Mouse (Mus musculus) MEL (cell line): ENCODE data around the gene Rasl11b. TPM values are rescaled to one million over a fixed set of nuclear protein-coding genes. Genes with fewer than 3 reads are reported as not detected.

ENCODE experiments used
- DNase-seq: peaks from one replicate; pipeline ENCODE4 v3.0.0; 2011; ENCODE audit warnings: low read depth, low spot score
- H3K27ac ChIP-seq: 2 replicates; pipeline ENCODE4 v1.5.1; 2012; ENCODE audit warnings: low read depth, mild to moderate bottlenecking, control low read depth, low read length, moderate library complexity; ENCODE audit not compliant: control insufficient read depth
- H3K27me3 ChIP-seq, 2 experiments: fragments of 150-350 bp in 1 of 2; sonication (generic) in 1 of 2; 2 replicates each; pipeline ENCODE4 v1.6.1; 2012; ENCODE audit warnings: low read length in 2 of 2, mild to moderate bottlenecking in 2 of 2, improper control_type of control experiment in 1 of 2, moderate library complexity in 1 of 2; ENCODE audit not compliant: insufficient read depth in 2 of 2, control insufficient read depth in 1 of 2
- H3K36me3 ChIP-seq, 2 experiments: 2 replicates each; pipeline ENCODE4 v1.6.1; 2012 to 2014; ENCODE audit warnings: low read length in 2 of 2, improper control_type of control experiment in 1 of 2, inconsistent platforms in 1 of 2, mild to moderate bottlenecking in 1 of 2; ENCODE audit not compliant: insufficient read depth in 2 of 2, control insufficient read depth in 1 of 2
- H3K4me1 ChIP-seq, 2 experiments: fragments of 150-350 bp in 1 of 2; sonication (generic) in 1 of 2; 2 replicates each; pipeline ENCODE4 v1.6.1; 2012; ENCODE audit warnings: low read length in 2 of 2, improper control_type of control experiment in 1 of 2, mild to moderate bottlenecking in 1 of 2; ENCODE audit not compliant: insufficient read depth in 2 of 2, control insufficient read depth in 1 of 2
- H3K4me3 ChIP-seq, 2 experiments: fragments of 150-350 bp in 1 of 2; sonication (generic) in 1 of 2; 2 replicates each; pipeline ENCODE4 v1.5.1; 2012; ENCODE audit warnings: low read depth in 2 of 2, low read length in 2 of 2, mild to moderate bottlenecking in 2 of 2, moderate library complexity in 2 of 2, control low read depth in 1 of 2, improper control_type of control experiment in 1 of 2; ENCODE audit not compliant: control insufficient read depth in 1 of 2, insufficient read depth in 1 of 2
- H3K79me2 ChIP-seq: 2 replicates; pipeline ENCODE4 v1.6.1; 2012; ENCODE audit warnings: mild to moderate bottlenecking, low read length, moderate library complexity; ENCODE audit not compliant: control insufficient read depth, poor library complexity, insufficient read depth
- H3K9ac ChIP-seq: 2 replicates; pipeline ENCODE4 v1.6.1; 2012; ENCODE audit warnings: low read depth, mild to moderate bottlenecking, control low read depth, low read length, moderate library complexity; ENCODE audit not compliant: control insufficient read depth, poor library complexity, severe bottlenecking
- H3K9me3 ChIP-seq: fragments of 150-350 bp; sonication (generic); replicated peaks from 2 replicates; pipeline ENCODE4 v1.6.1; 2012; ENCODE audit warnings: mild to moderate bottlenecking, low read length, improper control_type of control experiment, moderate library complexity; ENCODE audit not compliant: insufficient read depth
- BHLHE40 ChIP-seq: IDR thresholded peaks from 2 replicates; pipeline ENCODE4 v1.6.1; 2012; ENCODE audit warnings: low read depth, mild to moderate bottlenecking, inconsistent platforms, low read length, improper control_type of control experiment, borderline replicate concordance
- CHD2 ChIP-seq: IDR thresholded peaks from 2 replicates; pipeline ENCODE4 v1.6.1; 2011; ENCODE audit warnings: low read length, improper control_type of control experiment
- ETS1 ChIP-seq: IDR thresholded peaks from 2 replicates; pipeline ENCODE4 v1.6.1; 2012; ENCODE audit warnings: low read depth, mild to moderate bottlenecking, inconsistent platforms, low read length, improper control_type of control experiment, moderate library complexity
- GABPA ChIP-seq: IDR thresholded peaks from 2 replicates; pipeline ENCODE4 v1.6.1; 2012; ENCODE audit warnings: low read depth, mild to moderate bottlenecking, inconsistent platforms, low read length, improper control_type of control experiment, moderate library complexity
- KAT2A ChIP-seq: conservative IDR thresholded peaks from 2 replicates; pipeline ENCODE4 v1.6.1; 2012; ENCODE audit warnings: low read depth, low read length, improper control_type of control experiment, inconsistent platforms
- MAFK ChIP-seq: IDR thresholded peaks from 2 replicates; pipeline ENCODE4 v1.6.1; 2011; ENCODE audit warnings: low read depth, mild to moderate bottlenecking, low read length, improper control_type of control experiment, borderline replicate concordance
- MAX ChIP-seq: IDR thresholded peaks from 2 replicates; pipeline ENCODE4 v1.6.1; 2011; ENCODE audit warnings: low read length, improper control_type of control experiment
- MXI1 ChIP-seq: IDR thresholded peaks from 2 replicates; pipeline ENCODE4 v1.6.1; 2011; ENCODE audit warnings: mild to moderate bottlenecking, low read depth, low read length, improper control_type of control experiment
- NELFE ChIP-seq: IDR thresholded peaks from 2 replicates; pipeline ENCODE4 v1.6.1; 2011; ENCODE audit warnings: low read depth, low read length, improper control_type of control experiment
- RAD21 ChIP-seq: IDR thresholded peaks from 2 replicates; pipeline ENCODE4 v1.6.1; 2011; ENCODE audit warnings: mild to moderate bottlenecking, low read depth, low read length, improper control_type of control experiment
- TAL1 ChIP-seq: IDR thresholded peaks from 2 replicates; pipeline ENCODE4 v1.6.1; 2012; ENCODE audit warnings: mild to moderate bottlenecking, inconsistent platforms, low read length, moderate library complexity, mixed read lengths
- TCF12 ChIP-seq: IDR thresholded peaks from 2 replicates; pipeline ENCODE4 v1.6.1; 2014; ENCODE audit warnings: low read depth, mild to moderate bottlenecking, inconsistent platforms, low read length, improper control_type of control experiment, moderate library complexity
- USF2 ChIP-seq, 2 experiments: IDR thresholded peaks; 2 replicates each; pipeline ENCODE4 v1.6.1; 2011 to 2012; ENCODE audit warnings: improper control_type of control experiment in 2 of 2, low read length in 2 of 2, borderline replicate concordance in 1 of 2, inconsistent platforms in 1 of 2, low read depth in 1 of 2, mild to moderate bottlenecking in 1 of 2; ENCODE audit not compliant: insufficient read depth in 1 of 2
- ZC3H11A ChIP-seq: IDR thresholded peaks from 2 replicates; pipeline ENCODE4 v1.6.1; 2012; ENCODE audit warnings: low read depth, mild to moderate bottlenecking, inconsistent platforms, low read length, improper control_type of control experiment
- ZKSCAN1 ChIP-seq: IDR thresholded peaks from 2 replicates; pipeline ENCODE4 v1.6.1; 2012; ENCODE audit warnings: low read depth, mild to moderate bottlenecking, inconsistent platforms, low read length, improper control_type of control experiment, moderate library complexity
- polyA plus RNA-seq, 2 experiments: library from polyadenylated mRNA; stranded (reverse) in 1 of 2; unstranded in 1 of 2; fragments of >175 nt in 1 of 2; fragments of >200 nt in 1 of 2; gene quantifications; 2 replicates each; pipeline versions ENCODE4 v1.2.1 to v1.2.4; 2012; ENCODE audit warnings: low replicate concordance in 2 of 2, low read depth in 1 of 2; ENCODE audit not compliant: insufficient read length in 2 of 2, insufficient read depth in 1 of 2, missing spikeins in 1 of 2
- total RNA-seq: library from RNA; depleted of rRNA; stranded (reverse); fragments of 300-350 nt; gene quantifications from 2 replicates; pipeline ENCODE4 v1.2.3, GENCODE M21; 2012

Gene Rasl11b
- total and polyA plus RNA-seq, 3 experiments, result 0.15 to 0.54 TPM; not detected in 1

DNA sequence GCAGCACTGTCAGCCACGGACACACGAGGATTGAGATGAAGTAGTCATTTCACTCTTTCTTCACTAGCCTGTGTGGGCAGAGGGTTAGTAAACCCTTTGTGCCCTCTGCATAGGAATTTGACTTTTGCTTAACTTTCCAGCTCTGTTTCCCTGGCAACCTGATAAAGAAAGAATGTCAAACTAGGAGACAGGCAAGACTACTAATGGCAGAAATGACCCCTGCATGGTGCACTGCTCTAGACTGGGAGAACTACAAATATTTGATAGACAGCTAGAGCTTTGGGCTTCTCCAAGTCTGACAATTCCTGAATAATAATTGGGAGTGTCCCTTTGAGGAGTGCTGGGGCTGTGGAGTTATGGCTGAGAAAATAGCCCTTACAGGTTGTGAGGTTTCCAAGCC is 35.4 kb downstream of the Rasl11b start:
- no peaks in the 10 kb centered on the region for H3K36me3 ChIP-seq
- no peak overlapping the region for H3K9ac ChIP-seq
- no peaks in the 10 kb centered on the region for H3K4me1 ChIP-seq
- H3K27me3 ChIP-seq, result no peaks in the 10 kb centered on the region
- no peaks in the 10 kb centered on the region for H3K79me2 ChIP-seq
- H3K27ac ChIP-seq, result no peak overlapping the region
- H3K9me3 ChIP-seq, result no peaks in the 10 kb centered on the region
- no peak for DNase-seq
- no peak overlapping the region for H3K4me3 ChIP-seq
- TF ChIP-seq USF2 (IDR thresholded peaks at IDR 0.05; ENCODE audit: borderline replicate concordance in 1 of 2, insufficient read depth in 1 of 2, low read depth in 1 of 2, low read length in 2 of 2), result no peak
- no peak for TF ChIP-seq TCF12
- TF ChIP-seq ZKSCAN1, result no peak
- no peak for TF ChIP-seq KAT2A

DNA sequence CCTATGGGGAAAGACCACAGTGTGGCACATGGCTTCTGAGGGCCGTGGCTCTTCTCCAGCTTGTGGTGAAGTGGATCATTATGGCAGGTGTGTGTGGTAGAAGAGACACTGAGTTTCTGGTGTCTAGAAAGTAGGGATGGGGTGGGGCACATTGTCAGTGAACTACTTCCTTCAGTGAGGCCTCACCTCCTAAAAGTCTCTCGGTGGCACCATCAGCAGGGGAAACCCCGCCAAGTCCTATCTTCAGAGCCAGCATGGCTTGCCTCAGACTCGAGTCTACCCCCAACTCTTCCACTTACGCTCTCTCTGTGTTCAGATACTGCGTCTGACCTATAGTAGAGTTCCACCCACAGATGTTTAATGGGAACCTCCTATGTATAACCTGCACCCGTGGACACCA is 38.7 kb downstream of the Rasl11b start:
- no peak for TF ChIP-seq MAX
- TF ChIP-seq MXI1, result no peak
- TF ChIP-seq BHLHE40, result no peak
- TF ChIP-seq KAT2A, result no peak
- TF ChIP-seq TAL1, result no peak
- no peak for TF ChIP-seq CHD2
- no peak overlapping the region for H3K4me3 ChIP-seq

DNA sequence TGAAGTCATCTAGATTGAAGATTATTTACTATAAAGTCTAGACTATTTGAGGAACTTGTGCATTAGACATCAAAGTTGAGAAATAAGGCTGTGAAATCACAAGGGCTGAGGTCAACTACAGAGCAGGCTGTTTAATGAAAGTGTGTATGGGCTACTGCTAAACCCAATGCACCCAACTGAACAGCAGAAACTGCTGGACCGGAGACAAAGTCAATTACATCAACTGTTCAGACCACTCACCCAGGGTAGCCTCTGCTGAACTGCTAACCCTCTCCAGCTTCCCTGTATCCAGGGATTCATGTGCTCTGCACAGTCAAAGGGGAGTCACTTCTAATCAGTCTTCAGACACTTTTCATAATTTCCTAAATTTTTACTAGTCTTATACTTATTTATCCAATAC is 44.3 kb downstream of the Rasl11b start:
- DNase-seq, result no peak
- Histone ChIP-seq H3K9me3 (no peaks in the 10 kb centered on the region), H3K79me2 (no peaks in the 10 kb centered on the region), H3K4me1 (no peaks in the 10 kb centered on the region), H3K27ac (no peak overlapping the region), H3K9ac (no peak overlapping the region), H3K4me3 (no peak overlapping the region), H3K27me3 (no peaks in the 10 kb centered on the region), H3K36me3 (no peaks in the 10 kb centered on the region)
- no peak for TF ChIP-seq CHD2
- TF ChIP-seq RAD21, result no peak
- no peak for TF ChIP-seq ETS1
- no peak for TF ChIP-seq GABPA
- no peak for TF ChIP-seq MAFK
- TF ChIP-seq NELFE, result no peak
- no peak for TF ChIP-seq ZC3H11A
- no peak for TF ChIP-seq ZKSCAN1
- TF ChIP-seq, all 39 proteins: peak for 0

More for the DNA sequence above, 38.7 kb downstream of the Rasl11b start:
- Histone ChIP-seq H3K9ac (no peak overlapping the region), H3K4me1 (no peaks in the 10 kb centered on the region), H3K9me3 (no peaks in the 10 kb centered on the region), H3K27me3 (no peaks in the 10 kb centered on the region), H3K27ac (no peak overlapping the region), H3K36me3 (no peaks in the 10 kb centered on the region), H3K79me2 (no peaks in the 10 kb centered on the region)
- no peak for DNase-seq
